Mouse (Mus musculus): Measurements from ENCODE around the gene Trh.
A peak's percentile ranks its signal among the peaks of the same experiment; 100 is the strongest.

The Trh gene

DNA sequence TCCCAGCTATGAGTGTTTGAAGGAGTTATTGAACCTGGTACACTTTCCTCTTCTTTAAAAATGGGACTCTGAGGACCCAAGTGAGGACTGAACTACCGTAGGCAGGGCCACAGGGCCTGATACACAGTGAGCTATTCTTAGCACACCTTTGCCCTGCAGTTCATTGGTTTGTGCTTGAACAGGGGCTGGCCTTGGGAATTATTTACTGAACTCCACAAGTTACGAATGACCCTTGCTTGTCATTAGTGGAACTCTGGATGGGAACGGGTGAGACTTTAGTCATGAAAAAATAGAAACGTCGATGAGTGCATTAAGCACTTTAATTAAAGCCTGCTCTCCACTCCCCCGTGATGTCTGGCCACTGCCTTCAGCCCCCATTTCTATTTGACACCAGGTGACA, 22.8 kb downstream of the Trh start:
- no peak for DNase-seq

GRCm38 (mm10) chr6:92219445-92219844, 25.0 kb downstream of the Trh start:
- peak; percentile 25 for DNase-seq

GRCm38 (mm10) chr6:92214773-92215449, 29.5 kb downstream of the Trh start, which contains the start of gene Rbsn:
Gene Rbsn, minus strand, starts transcription at chr6:92214925.
- DNase-seq, result peak; percentile 84

GRCm38 (mm10) chr6:92214055-92214772, 30.2 kb downstream of the Trh start:
- no peak for DNase-seq

GRCm38 (mm10) chr6:92199414-92199813, 45.0 kb downstream of the Trh start:
- no peak for DNase-seq
